Mouse (Mus musculus) spleen, adult 10 weeks (tissue): ENCODE measurements around the gene Hcrt. TPM values are rescaled to one million over a fixed set of nuclear protein-coding genes. Genes with fewer than 3 reads are reported as not detected.

Experiments used
- polyA plus RNA-seq: library from polyadenylated mRNA; stranded (reverse); fragments of 350-450 nt; fragmentation: Illumina TruSeq; extraction: RNeasy Lipid Tissue Mini Kit (QIAGEN cat#74804); gene quantifications from one replicate; pipeline ENCODE4 v1.2.3, GENCODE M21; 2015; ENCODE audit warnings: low replicate concordance; ENCODE audit not compliant: insufficient read depth

Hcrt gene
- not detected for polyA plus RNA-seq

GRCm38 (mm10) chr11:100762831-100763230 lies at the start of gene Hcrt:
Hcrt (minus strand) TSS chr11:100762931.

GRCm38 (mm10) chr11:100770646-100771408 lies 8.1 kb upstream of the Hcrt start, which contains the start of gene Ghdc:
Ghdc (minus strand) TSS chr11:100770957.

GRCm38 (mm10) chr11:100759611-100760233 lies 3.0 kb downstream of the Hcrt start, which contains the start of gene Kcnh4:
Kcnh4 (minus strand) TSS chr11:100759942.

GRCm38 (mm10) chr11:100738066-100738604 lies 24.6 kb downstream of the Hcrt start, which contains the start of gene Rab5c:
Rab5c (minus strand) TSS chr11:100738215.

GRCm38 (mm10) chr11:100713735-100714533 lies 48.8 kb downstream of the Hcrt start, which contains the start of gene Hspb9:
Hspb9 (plus strand) TSS chr11:100713850.

GRCm38 (mm10) chr11:100711783-100712615 lies 50.7 kb downstream of the Hcrt start, which contains the start of gene Kat2a:
Kat2a (minus strand) TSS chr11:100712465.

Other genes with a start within 250 kb of the Hcrt start
- 92.7 TPM for gene Acly, start 234.9 kb downstream of the Hcrt start, polyA plus RNA-seq
- 0.15 TPM for gene Ttc25, start 217.3 kb downstream of the Hcrt start, polyA plus RNA-seq
- 99.4 TPM for gene Cnp, start 188.0 kb downstream of the Hcrt start, polyA plus RNA-seq
- gene Nkiras2, start 143.7 kb downstream of the Hcrt start, polyA plus RNA-seq = 17.5 TPM
- gene Dnajc7, start 142.8 kb downstream of the Hcrt start, polyA plus RNA-seq = 892 TPM
- 0.11 TPM for gene Zfp385c, start 70.5 kb downstream of the Hcrt start, polyA plus RNA-seq
- 25.0 TPM for gene Dhx58, start 58.7 kb downstream of the Hcrt start, polyA plus RNA-seq
- 20.4 TPM for gene Kat2a, start 50.5 kb downstream of the Hcrt start, polyA plus RNA-seq
- gene Hspb9, start 49.1 kb downstream of the Hcrt start, polyA plus RNA-seq = not detected
- 93.5 TPM for gene Rab5c, start 24.7 kb downstream of the Hcrt start, polyA plus RNA-seq
- 0.17 TPM for gene Kcnh4, start 3.0 kb downstream of the Hcrt start, polyA plus RNA-seq
- gene Ghdc, start 8.0 kb upstream of the Hcrt start, polyA plus RNA-seq = 5.1 TPM
- gene Stat5b, start 87.8 kb upstream of the Hcrt start, polyA plus RNA-seq = 26.7 TPM
- gene Stat5a, start 96.4 kb upstream of the Hcrt start, polyA plus RNA-seq = 14.3 TPM
- 99.4 TPM for gene Stat3, start 176.6 kb upstream of the Hcrt start, polyA plus RNA-seq
- 27.5 TPM for gene Cavin1, start 208.0 kb upstream of the Hcrt start, polyA plus RNA-seq
- 47.4 TPM for gene Atp6v0a1, start 246.5 kb upstream of the Hcrt start, polyA plus RNA-seq